Mouse (Mus musculus): ENCODE data around the gene Lcn10.
"Not testable (repeated sequence)": the region's sequence is repeated elsewhere in the genome, so short reads cannot be mapped to it uniquely, and the experiment has no call there.

GRCm38 (mm10) chr2:25711641-25712040 lies 29.1 kb downstream of the Lcn10 start:
- not testable (repeated sequence) for TF ChIP-seq TAL1, GATA1 (IDR thresholded peaks at IDR 0.05; ENCODE audit: low read length)

Measured in erythroblast, embryonic 14.5 days (primary cell).